Mouse (Mus musculus) lung, postnatal 0 days (tissue): ENCODE measurements around the gene Gpr39.

Experiments
- CTCF ChIP-seq: IDR thresholded peaks from 2 replicates; pipeline ENCODE4 v1.5.1; 2016; ENCODE audit warnings: antibody characterized with exemption, mild to moderate bottlenecking
- EP300 ChIP-seq: IDR thresholded peaks from 2 replicates; pipeline ENCODE4 v1.6.1; 2016; ENCODE audit warnings: antibody characterized with exemption, mild to moderate bottlenecking, control low read depth

DNA sequence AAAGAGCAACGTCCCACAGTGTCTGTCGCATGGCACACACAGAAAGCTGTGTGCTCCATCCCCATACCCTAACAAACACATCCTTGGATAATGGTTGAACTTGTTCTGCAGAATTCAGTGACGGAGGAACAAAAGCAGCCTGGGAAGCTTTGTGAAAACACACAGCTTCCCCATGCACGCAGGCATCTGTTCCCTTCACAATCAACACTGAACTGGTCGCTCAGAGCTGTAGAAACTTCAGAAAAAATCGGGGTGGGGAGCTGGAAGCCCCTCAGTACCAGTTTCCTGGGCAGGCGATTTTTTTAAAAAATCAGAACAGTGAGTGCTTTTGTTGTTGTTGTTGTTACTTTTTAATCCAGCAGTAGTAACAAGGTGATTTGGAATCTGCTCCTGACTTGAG is 193.3 kb downstream of the Gpr39 start:
- TF ChIP-seq CTCF (no peak), EP300 (no peak)
